Mouse (Mus musculus): ENCODE data around the gene Akr1a1. TPM values are rescaled to one million over a fixed set of nuclear protein-coding genes. Genes with fewer than 3 reads are reported as not detected.

Akr1a1 gene
- total RNA-seq, 4 experiments from 2014 or later, result 297 to 332 (median 327) TPM

- peak; percentile 41 for DNase-seq (ENCODE audit: low spot score)
Observed at GRCm38 (mm10) chr4:116659474-116659873, 8.0 kb upstream of the Akr1a1 start.

- DNase-seq (ENCODE audit: low spot score), result no peak
Observed at GRCm38 (mm10) chr4:116657971-116658370, 6.5 kb upstream of the Akr1a1 start.

- no peak for DNase-seq (ENCODE audit: low spot score)
Observed at GRCm38 (mm10) chr4:116655658-116656057, 4.2 kb upstream of the Akr1a1 start.

GRCm38 (mm10) chr4:116655100-116655499 lies 3.6 kb upstream of the Akr1a1 start:
- peak; percentile 17 for DNase-seq (ENCODE audit: low spot score)

- DNase-seq (ENCODE audit: low spot score), result no peak
Observed at GRCm38 (mm10) chr4:116653228-116653627, 1.7 kb upstream of the Akr1a1 start.

- no peak for DNase-seq (ENCODE audit: low spot score)
Observed at GRCm38 (mm10) chr4:116651797-116652135, 286 bp upstream of the Akr1a1 start.

GRCm38 (mm10) chr4:116650365-116650764 lies 1.1 kb downstream of the Akr1a1 start:
- no peak for DNase-seq (ENCODE audit: low spot score)

GRCm38 (mm10) chr4:116649411-116649810 lies 2.1 kb downstream of the Akr1a1 start:
- DNase-seq (ENCODE audit: low spot score), result no peak

- DNase-seq (ENCODE audit: low spot score), result no peak
Observed at GRCm38 (mm10) chr4:116645624-116646023, 5.9 kb downstream of the Akr1a1 start.

GRCm38 (mm10) chr4:116644326-116644725 lies 7.2 kb downstream of the Akr1a1 start:
- DNase-seq (ENCODE audit: low spot score), result peak; percentile 16

GRCm38 (mm10) chr4:116642071-116642470 lies 9.4 kb downstream of the Akr1a1 start:
- DNase-seq (ENCODE audit: low spot score), result no peak

- DNase-seq (ENCODE audit: low spot score), result no peak
Observed at GRCm38 (mm10) chr4:116638821-116639220, 12.7 kb downstream of the Akr1a1 start.

- no peak for DNase-seq (ENCODE audit: low spot score)
Observed at GRCm38 (mm10) chr4:116635197-116635596, 16.3 kb downstream of the Akr1a1 start.

GRCm38 (mm10) chr4:116627722-116628662 lies 23.5 kb downstream of the Akr1a1 start, which contains the start of gene Nasp:
Gene Nasp (minus strand): TSS chr4:116627941.
- peak; percentile 90 for DNase-seq (ENCODE audit: low spot score)

- DNase-seq (ENCODE audit: low spot score), result peak; percentile 96
Observed at GRCm38 (mm10) chr4:116627359-116627716, 24.1 kb downstream of the Akr1a1 start.

GRCm38 (mm10) chr4:116626658-116627358 lies 24.7 kb downstream of the Akr1a1 start:
- peak; percentile 76 for DNase-seq (ENCODE audit: low spot score)

GRCm38 (mm10) chr4:116624831-116625230 lies 26.6 kb downstream of the Akr1a1 start:
- no peak for DNase-seq (ENCODE audit: low spot score)

- no peak for DNase-seq (ENCODE audit: low spot score)
Observed at GRCm38 (mm10) chr4:116615237-116615636, 36.2 kb downstream of the Akr1a1 start.

- no peak for DNase-seq (ENCODE audit: low spot score)
Observed at GRCm38 (mm10) chr4:116612621-116613020, 38.9 kb downstream of the Akr1a1 start.

- peak; percentile 87 for DNase-seq (ENCODE audit: low spot score)
Observed at GRCm38 (mm10) chr4:116596978-116597881, 54.2 kb downstream of the Akr1a1 start.

- no peak for DNase-seq (ENCODE audit: low spot score)
Observed at GRCm38 (mm10) chr4:116596379-116596778, 55.1 kb downstream of the Akr1a1 start, which contains the start of gene Ccdc17. Gene Ccdc17 (plus strand): TSS chr4:116596654.

- no peak for DNase-seq (ENCODE audit: low spot score)
Observed at GRCm38 (mm10) chr4:116595793-116596192, 55.7 kb downstream of the Akr1a1 start.

Data from heart, adult 8-10 months (tissue).